Mouse (Mus musculus) common myeloid progenitor, adult 5-6 weeks (primary cell): ENCODE measurements around the gene Agap1. TPM values are rescaled to one million over a fixed set of nuclear protein-coding genes. Genes with fewer than 3 reads are reported as not detected.
A peak's percentile ranks its signal among the peaks of the same experiment; 100 is the strongest.

Source experiments
- ATAC-seq: replicated peaks from 2 replicates; pipeline ENCODE4 v1.8.0; 2016; ENCODE audit warnings: low read depth, mild to moderate bottlenecking, moderate TSS enrichment, inconsistent platforms; ENCODE audit not compliant: poor library complexity, severe bottlenecking
- total RNA-seq: library from RNA; stranded (forward); fragments of 200-1000, 187-1606 nt; gene quantifications from 2 replicates; pipeline ENCODE4 v1.2.3, GENCODE M21; 2017

The Agap1 gene
- total RNA-seq, 1 experiment from 2014 or later, result 14.2 TPM

DNA sequence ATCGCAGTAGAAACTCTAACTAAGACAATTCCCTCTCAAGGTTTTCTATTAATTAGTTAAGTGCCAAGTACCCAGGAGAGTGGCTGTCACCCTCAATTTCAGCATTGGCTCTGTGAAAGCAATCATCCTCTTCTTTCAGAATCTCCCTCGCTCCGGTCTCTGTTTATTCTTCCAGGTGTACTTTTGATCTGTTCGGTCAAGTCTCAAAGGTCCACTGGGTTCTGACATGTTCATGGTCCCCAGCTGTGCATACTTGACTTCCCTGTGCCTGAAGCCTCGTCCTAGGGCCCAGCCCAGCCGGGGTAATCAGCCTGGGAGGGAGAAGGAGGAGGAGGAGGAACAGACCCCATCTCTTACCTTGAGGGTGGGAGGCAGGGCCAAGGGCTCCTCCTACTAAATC is 464.6 kb downstream of the Agap1 start:
- ATAC-seq, result no peak

DNA sequence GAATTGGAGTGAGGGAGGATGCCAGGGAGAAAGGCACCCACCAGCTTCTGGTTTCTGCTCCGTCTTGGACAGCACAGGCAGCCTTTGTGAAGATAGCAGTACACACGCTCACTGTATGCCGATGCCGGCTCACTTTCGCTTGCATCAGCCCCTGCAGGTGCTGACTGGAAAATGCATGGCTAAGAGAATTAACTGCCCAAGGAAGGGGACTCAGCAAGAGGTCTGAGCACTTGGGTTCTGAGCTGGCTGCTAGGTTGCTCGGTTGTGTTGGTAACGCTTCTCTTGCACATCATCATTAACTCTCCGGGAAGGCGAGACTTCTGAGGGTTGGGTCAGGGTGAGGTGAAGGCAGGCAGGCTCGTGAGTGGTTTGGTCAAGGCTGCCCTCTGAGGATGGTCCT is 467.2 kb downstream of the Agap1 start:
- peak; percentile 59 for ATAC-seq

DNA sequence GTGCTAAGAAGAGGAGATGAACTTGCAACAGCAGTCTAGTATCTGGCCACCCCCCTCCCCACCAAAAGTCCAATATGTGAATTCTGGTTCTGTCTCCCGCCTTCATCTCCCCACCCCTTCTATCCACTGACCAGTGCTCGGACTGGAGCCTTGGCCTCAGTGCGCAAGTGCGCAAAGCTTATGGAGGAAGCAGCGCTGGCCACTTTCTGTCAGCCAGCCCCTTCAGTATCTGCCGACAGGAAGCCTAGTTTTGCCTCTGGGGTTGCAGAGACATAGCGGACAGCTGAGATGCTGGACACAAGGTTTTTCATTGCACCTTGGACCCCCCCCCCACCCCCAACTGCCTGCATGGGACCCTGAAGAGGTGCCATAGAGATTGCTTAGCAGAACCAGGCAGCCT is 467.7 kb downstream of the Agap1 start:
- ATAC-seq, result no peak

DNA sequence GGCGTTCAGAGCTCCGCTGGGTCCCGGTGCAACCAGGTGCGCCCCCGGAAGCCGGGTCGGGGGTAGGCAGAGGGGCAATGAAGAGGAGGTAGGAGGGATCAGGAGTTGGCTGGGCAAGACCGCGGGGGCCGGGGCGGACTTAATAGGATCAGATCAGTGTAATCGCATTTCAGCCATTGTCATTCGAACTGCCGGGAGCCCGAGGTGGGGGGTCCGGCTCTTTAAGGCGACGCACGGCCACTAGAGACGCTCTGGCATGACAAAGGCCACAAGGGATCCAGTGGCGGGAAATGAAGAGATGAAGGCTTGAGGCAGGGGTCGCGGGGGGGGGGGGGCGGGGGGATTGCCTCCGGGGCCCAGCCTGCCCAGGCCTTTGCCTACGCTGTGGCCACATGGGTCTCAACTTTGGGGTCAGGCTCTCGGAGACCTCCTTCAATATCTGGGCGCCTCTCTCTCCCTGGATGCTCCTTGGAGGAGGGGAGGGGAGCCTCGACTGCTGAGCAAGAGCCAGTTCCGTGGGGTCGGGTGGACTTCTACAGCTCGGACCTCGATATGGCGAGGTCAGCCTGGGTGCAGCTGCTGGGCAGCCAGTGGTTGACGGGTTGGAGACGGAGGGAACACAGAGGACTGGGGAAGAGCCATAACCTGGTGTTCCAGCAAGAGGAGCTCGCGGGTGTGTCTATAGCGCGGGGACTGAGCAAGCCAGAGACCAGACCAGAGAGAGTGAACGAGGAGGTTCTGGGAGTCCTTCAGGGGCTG is 468.5 kb downstream of the Agap1 start:
- ATAC-seq, result no peak

DNA sequence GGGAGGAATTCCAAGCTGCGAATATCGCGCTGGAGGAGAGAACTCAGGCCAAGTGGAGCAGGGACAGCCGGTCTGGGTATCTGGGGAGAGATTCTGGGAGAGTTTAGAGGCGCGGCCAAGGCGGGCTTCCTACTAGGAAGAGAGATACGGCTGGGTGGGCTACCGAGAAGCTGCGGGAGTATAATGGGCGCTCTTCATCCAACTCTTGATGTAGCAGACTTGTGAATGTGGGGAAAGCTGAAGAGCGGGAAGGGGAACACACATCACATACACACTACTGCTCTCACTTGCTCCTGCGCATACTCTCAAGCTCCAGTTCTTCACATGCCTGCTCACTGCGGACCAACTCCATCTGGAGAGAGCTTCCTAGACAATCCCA is 469.0 kb downstream of the Agap1 start:
- no peak for ATAC-seq

DNA sequence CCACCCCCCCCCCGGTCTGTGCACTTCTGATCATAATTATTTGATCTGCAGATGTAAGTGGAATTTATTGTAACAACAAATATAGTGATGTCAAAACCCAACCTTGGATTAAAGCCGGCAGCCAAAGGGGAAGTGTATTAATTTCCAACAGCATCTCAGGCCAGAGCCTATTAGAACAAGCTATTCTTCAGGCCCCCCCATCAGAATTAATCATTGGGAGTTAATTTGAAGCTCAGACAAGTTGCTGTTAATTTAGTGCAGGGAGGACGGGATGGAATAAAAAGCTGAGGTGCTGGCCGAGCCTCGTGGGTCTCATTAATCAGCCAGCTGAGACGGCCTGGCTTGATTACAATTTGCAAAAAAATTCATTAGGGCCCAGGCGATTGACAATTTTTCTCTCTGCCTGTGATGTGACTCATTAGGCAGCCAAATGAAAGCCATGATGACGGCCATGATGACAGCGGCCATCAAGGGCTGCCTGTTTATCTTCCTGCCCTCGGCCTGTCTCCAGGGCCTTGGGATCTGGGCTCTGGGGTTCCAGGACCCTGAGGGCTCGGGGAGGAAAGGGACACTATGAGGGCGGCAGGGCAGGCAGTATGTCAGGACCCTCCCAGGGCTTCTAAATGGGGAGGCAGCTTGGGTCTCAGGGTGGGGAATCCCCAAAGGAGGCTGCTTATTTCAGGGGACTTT is 471.0 kb downstream of the Agap1 start:
- no peak for ATAC-seq

DNA sequence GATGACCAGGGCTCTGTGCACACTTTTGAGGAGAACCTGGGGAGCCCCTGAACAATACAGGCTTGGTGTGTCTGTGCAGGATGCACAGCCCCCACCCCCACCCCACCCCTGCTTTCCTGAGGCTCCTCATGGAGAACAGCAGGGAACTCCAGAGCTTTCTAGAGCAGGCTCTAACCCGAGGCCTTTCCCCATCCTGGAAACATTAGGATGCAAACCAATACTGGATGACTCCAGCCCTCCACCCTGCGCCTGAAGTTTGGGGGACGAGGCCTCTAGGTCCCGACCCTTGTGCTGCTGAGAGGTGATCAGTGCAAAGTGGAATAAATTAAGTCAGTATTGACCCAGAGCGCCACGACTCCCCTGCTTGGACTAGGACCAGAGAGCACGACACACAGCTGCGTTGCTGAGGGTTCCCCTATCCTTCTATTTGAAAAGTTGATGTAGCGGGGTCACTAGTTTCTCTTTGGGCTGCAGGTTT is 472.0 kb downstream of the Agap1 start:
- no peak for ATAC-seq

DNA sequence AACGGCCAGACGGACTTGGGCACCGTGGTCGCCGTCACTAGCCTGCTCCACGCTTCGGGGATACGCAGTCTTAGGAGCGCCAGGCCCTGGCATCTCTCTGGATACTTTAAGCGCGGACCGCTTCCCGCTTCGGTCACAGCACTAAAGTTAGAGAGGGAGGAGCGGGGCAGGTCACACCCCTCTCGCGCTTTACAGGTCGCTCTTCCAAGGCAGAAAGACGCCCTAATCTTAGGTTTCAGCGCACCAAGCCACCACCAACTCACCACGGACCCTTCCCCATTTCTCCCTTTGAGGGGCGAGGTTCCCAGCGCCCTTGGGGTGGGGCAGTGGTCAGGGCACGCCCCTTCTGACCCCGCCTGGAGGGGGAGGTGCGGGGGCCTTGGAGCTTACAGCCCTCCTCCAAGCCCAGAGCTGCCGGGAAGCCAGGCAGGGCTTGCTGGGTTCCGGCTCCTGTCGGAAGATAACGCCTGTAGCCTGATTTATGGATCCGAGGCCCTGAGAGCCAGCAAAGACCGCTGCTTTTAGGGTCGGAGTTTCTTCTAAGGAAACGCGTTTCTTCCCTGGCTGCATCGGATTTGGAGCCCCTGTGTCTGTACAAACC is 472.6 kb downstream of the Agap1 start:
- peak; percentile 55 for ATAC-seq

DNA sequence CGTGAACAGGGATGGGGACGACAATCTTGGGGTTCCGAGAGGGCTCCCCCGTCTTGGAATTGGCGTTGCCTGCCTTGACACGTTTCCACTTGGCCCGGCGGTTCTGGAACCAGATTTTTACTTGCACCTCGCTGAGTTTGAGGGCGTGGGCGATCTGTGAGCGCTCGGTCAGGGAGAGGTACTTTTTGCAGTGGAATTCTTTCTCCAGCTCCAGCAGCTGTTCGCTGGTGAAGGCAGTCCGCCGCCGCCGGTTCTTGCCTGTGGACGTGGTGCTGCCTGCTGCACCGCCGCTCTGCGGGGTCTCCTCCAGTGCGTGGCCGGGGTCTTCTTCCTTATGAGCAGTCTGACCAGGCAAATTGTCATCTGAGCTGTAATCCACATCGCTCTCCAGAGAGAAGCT is 474.1 kb downstream of the Agap1 start:
- ATAC-seq, result no peak

DNA sequence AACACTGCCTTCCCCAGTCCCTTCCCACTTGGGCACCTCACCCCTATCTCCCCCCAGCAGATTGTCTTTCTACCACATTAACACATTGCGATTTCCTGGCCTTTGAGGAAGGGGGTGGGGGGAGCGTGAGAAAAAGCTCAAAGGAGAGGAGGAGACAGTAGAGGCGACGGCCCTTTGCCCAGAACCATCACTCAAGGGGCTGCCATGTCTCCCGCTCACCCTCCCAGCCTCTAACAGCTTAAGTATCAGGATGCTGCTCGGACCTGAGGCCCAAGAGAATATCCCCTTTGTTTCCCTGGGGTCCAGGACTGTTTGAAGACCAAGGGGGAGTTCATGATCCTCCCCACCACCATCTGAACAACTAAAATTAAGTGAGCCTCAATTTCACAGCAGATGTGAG is 474.6 kb downstream of the Agap1 start:
- ATAC-seq, result peak; percentile 48

DNA sequence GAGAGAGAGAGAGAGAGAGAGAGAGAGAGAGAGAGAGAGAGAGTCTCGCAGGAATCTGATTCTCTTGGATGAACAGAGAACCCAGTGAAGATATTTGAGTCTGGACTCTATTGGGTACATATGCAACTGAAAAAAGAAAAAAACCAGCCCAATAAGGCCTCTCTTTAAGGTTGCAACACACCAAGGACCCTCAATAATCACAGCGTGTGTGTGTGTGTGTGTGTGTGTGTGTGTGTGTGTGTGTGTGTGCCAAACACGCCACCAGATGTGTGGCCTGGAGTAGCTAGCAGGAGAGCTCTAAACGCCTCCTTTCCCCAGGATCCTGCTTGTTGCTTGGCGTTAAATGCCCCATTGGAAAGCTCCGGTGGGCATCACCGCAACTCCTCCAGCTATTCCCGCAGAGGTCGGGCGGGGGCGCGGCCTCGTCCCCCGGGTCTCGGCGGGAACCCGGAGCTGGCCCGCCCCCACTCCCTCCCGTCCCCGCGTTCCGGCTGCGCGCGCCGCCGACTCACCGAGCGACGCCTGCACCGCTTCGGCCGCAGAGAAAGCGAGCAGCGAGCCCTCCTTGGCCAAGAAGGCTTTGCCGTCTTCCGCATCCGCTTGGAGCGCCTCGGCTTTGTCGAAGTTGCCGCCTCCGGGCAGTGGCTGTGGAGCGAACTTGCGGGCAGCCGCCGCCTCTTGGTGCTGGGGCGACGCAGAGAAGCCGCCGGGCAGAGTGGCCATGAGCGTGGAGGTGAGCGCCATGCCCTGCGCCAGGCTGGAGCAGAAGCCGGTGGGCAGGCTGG is 475.3 kb downstream of the Agap1 start:
- ATAC-seq, result peak; percentile 5; the same call in 1 of the 2 replicates

DNA sequence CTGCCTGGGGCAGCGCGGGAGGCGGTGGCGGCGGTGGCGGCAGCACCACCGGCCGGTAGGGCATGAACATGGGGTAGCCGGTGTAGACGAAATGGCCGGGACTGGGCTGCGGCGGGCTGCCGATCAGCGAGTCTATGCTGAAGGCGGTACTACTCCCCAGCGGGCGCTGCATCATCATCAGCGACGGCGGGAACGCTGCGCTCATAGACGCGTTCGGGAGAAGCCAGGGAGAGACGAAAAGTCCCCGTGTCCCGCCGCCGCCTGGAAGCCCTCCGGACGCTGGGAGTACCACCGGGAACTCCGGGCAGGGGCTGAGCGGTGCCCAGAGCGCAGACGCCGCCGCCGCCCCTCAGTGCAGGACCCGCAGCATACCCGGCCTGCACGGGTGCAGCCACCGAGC is 475.9 kb downstream of the Agap1 start:
- no peak for ATAC-seq

DNA sequence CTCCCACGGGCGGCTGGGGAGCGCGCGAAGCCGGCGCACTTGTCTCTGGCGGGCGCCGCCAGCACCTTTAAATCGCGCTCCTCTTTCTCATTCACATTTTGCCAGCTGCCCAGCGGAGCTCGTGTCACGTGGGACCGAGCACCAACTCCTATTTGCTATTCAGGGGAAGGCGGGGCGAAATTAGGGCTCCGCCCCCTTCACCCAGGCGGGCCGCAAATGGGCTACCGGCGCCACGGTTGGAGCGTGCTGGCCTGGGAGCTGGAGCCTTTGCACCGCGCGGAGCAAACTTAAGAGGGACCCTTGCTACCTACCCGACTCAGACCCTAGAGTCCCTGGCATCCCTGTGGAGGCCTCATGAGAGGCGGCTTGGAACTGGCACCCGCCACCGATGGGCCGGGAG is 476.5 kb downstream of the Agap1 start, which contains the start of gene Gbx2:
Gene Gbx2 (minus strand): TSS at position 60 of the 400 bp plus-strand sequence.
- ATAC-seq, result peak; percentile 59

DNA sequence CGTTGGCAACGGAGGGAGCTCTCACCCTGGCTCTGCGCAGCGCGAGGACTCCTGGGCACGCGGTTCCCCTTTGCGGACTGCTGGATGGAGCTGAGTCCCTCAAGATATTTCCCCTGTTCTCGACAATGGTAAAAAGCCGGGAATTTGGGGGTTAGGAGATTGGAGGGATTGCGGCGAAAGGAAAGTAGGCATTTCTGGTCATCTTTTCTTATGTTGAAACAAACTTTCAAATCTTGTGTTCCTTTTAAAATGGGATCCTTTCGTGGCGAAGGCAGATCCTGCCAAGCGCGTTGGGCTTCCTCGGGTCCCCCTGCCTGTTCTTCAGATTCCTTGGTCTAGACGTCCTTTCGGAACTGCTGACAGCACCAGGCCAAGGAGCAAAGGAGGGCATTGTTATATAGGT is 477.4 kb downstream of the Agap1 start:
- ATAC-seq, result no peak

DNA sequence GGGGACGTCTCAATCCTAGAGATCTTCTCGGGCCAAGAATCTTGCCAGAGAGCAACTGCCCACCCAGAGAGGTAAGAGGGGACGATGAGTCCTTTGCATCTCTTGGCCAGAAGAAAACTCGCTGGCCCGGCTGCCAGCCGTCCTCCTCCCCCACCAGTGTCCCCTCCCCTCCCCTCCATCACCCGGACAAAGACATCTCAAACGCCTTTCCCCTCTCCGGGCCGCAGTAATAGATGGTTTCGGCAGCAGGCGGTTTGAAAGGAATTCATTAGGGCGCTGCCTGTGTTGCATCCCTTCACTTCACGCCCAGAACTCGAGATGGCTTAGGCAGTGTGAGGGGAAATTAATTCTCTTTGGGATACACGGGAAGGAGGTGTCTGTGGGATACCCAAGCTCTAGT is 478.0 kb downstream of the Agap1 start:
- no peak for ATAC-seq

DNA sequence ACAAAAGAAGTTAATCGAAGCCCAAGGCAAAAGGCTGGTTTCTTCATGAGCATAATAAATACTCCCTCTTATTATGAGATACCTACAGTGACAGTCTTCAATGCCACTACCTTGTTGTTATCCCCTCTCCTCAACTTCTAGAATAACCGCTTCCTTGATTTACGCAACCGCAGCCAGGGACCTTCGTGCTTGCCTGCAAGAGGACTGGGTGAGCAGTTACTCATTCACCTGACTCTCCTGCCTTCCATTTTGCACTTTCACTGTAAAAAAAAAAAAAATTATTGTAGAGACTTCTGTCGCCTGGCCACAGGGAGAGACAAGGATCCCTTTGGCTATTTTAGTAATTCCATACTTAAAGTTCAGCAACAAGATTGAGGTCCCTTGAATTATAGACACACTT is 478.4 kb downstream of the Agap1 start:
- no peak for ATAC-seq

DNA sequence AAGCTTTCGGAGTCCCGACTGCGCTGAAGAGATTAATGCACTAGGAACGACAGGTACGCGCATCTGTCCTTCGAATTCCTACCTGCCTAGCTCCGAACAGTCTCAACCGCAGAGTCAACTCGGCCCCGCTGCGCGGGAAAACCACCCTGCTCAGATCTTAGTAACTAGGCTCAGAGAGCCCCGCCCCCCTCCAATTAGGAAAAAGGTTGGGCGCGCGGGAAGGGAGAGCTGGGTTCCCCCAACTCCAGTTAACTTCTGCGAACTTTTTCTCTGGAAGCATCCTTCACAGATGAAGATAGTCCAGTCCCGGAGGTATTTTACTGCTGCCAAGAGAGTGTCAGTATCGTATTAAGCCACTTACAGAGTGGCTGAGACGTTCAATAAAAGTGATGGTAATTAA is 479.2 kb downstream of the Agap1 start:
- ATAC-seq, result no peak

DNA sequence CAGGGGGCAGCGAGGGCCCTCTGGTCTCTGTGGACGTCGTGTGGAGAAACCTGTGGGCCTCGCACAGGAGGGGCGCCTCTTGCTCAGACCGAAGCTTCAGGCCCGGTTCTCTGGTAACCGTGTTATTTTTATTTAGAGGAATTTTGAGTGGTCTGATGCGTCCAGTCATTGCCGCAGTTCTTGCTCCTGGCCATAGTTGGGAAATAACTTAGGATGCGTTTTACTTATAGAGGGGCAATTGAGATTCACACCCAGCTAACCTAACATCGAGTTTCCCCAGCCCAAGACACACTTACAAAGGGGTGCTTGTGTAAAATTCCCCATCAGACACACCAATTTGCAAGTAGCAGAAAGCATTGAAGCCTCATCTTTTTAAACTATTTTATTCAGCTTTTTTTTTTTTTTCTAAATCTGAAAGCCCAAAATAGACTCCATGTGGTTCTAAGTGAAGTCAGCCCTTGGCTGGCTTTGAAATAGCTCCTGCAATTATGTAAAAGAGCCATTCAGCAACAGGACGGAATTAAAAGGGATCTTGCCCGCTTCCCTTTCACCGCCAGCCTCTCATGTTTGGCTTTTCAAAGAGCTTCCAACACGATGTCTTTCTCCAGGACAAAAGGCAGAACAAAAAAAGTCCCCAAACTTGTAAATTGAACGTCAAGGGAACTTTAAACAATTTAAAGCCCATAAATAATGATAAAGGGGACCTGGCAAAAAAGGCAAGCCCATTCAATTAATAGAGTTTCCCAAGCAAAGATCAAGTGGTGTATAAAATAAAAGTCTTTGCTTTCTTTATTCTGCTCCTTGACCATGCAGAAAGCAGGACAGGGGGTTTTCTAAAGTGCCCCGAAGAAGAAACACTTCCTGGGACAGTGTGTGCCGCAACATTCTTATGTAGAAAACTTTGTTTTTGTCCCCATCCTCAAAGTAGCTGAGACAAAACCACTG is 480.0 kb downstream of the Agap1 start:
- ATAC-seq, result no peak
